Mouse (Mus musculus): Measurements from ENCODE around the gene D17H6S53E. TPM values are rescaled to one million over a fixed set of nuclear protein-coding genes. Genes with fewer than 3 reads are reported as not detected.

D17H6S53E gene
- polyA plus RNA-seq, 1 experiment from 2014 or later: 9.5 TPM

- no peak overlapping the region for H3K27ac ChIP-seq (replicated peaks)
These were observed 595 bp upstream of the D17H6S53E start for GRCm38 (mm10) chr17:35125578-35125977.

DNA sequence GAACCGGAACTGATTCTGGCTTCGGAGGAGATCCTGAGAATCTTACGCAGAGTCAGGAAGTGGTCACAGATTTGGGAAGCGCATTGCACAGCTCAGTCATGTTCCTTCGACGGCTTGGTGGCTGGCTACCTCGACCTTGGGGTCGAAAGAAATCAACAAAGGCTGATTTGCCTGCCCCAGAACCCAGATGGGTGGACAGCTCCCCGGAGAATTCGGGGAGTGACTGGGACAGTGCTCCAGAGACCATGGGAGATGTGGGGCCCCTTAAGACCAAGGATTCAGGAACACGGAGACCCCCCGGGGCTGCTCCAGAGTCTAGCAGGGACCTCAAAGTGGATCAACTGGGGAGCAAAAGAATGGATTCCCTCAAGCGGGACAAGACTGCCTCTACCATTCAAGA is 844 bp downstream of the D17H6S53E start:
- 71% methylated on average over 13 of the region's 13 CpGs for WGBS
- Histone ChIP-seq H3K27me3 (ENCODE audit: low read depth, poor library complexity, severe bottlenecking) (no peaks in the 10 kb centered on the region), H3K27ac (replicated peaks) (0 out of 2 replicates have a peak overlapping the region, but pooled peaks have one; percentile 92), H3K9me3 (replicated peaks) (no peaks in the 10 kb centered on the region), H3K36me3 (peaks cover 37% of the 10 kb centered on the region), H3K4me3 (peak overlapping the region; percentile 78), H3K4me1 (peaks cover 36% of the 10 kb centered on the region)
- DNase-seq (ENCODE audit: low spot score): no peak

More at GRCm38 (mm10) chr17:35125578-35125977, 595 bp upstream of the D17H6S53E start:
- WGBS: 36% methylated on average over 6 of the region's 6 CpGs
- no peaks in the 10 kb centered on the region for H3K27me3 ChIP-seq (ENCODE audit: low read depth, poor library complexity, severe bottlenecking)
- no peaks in the 10 kb centered on the region for H3K9me3 ChIP-seq (replicated peaks)
- peak overlapping the region; percentile 78 for H3K4me3 ChIP-seq
- H3K4me1 ChIP-seq: peaks cover 42% of the 10 kb centered on the region
- DNase-seq (ENCODE audit: low spot score): no peak
- H3K36me3 ChIP-seq: peaks cover 37% of the 10 kb centered on the region

- H3K4me1 ChIP-seq: peaks cover 29% of the 10 kb centered on the region
- H3K36me3 ChIP-seq: peaks cover 29% of the 10 kb centered on the region
- H3K27me3 ChIP-seq (ENCODE audit: low read depth, poor library complexity, severe bottlenecking): no peaks in the 10 kb centered on the region
- H3K27ac ChIP-seq (replicated peaks): no peak overlapping the region
- 76% methylated on average over 11 of the region's 11 CpGs for WGBS
- no peak for DNase-seq (ENCODE audit: low spot score)
- no peak overlapping the region for H3K4me3 ChIP-seq
- no peaks in the 10 kb centered on the region for H3K9me3 ChIP-seq (replicated peaks)
These were observed 2.8 kb downstream of the D17H6S53E start for GRCm38 (mm10) chr17:35128996-35129395.

- 90% methylated on average over 8 of the region's 8 CpGs for WGBS
- DNase-seq (ENCODE audit: low spot score): no peak
- Histone ChIP-seq H3K9me3 (replicated peaks) (no peaks in the 10 kb centered on the region), H3K27me3 (ENCODE audit: low read depth, poor library complexity, severe bottlenecking) (no peaks in the 10 kb centered on the region), H3K27ac (replicated peaks) (no peak overlapping the region), H3K4me3 (no peak overlapping the region), H3K4me1 (peaks cover 23% of the 10 kb centered on the region), H3K36me3 (peaks cover 18% of the 10 kb centered on the region)
These were observed 4.9 kb downstream of the D17H6S53E start for GRCm38 (mm10) chr17:35131038-35131437.

DNA sequence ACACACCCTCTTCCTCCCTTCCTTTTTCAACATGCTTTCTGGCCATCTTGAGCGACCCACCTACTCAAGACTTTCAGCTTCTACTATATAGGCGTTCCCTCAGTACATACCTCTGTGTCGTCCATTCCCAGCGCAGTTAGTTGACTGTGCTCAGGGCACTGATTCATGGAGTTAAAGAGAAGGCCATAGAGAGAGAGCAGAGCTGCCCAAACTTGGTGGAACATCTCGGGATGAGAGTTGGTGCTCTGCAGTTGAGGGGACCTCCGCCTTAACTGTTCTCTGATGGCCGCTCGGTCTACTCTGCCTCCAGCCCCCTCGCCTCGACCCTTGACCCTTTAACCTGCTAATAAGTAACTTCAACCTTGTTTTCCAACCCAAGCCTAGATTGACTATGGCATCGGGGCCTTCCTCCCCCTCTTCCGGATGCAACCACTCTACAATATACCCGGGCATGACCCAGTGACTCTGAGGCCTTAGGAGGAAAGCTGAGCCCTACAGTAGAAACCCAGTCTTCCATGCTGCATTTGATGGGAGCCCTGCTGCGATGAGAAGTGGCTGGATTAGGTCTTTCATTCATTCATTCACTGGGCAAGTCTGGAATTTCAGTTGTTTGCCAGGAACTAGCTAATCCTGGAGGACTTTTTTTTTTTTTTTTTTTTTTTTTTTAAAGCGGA is 5.5 kb downstream of the D17H6S53E start, which contains the start of gene Apom:
Apom (minus strand) TSS at position 551 of the 674 bp plus-strand sequence.
- Histone ChIP-seq H3K27me3 (ENCODE audit: low read depth, poor library complexity, severe bottlenecking) (no peaks in the 10 kb centered on the region), H3K27ac (replicated peaks) (no peak within 1 kb of the TSS), H3K36me3 (peaks cover 18% of the 10 kb centered on the region), H3K4me3 (peak within 1 kb of the TSS; percentile 21; the same call in 1 of the 2 replicates), H3K4me1 (peaks cover 23% of the 10 kb centered on the region), H3K9me3 (replicated peaks) (no peaks in the 10 kb centered on the region)
- WGBS: 82% methylated on average over 15 of the region's 15 CpGs
- no peak for DNase-seq (ENCODE audit: low spot score)

GRCm38 (mm10) chr17:35132174-35132560 is 6.0 kb downstream of the D17H6S53E start:
- peaks cover 18% of the 10 kb centered on the region for H3K36me3 ChIP-seq
- H3K9me3 ChIP-seq (replicated peaks): no peaks in the 10 kb centered on the region
- WGBS: 74% methylated on average over 3 of the region's 3 CpGs

GRCm38 (mm10) chr17:35133517-35133916 is 7.3 kb downstream of the D17H6S53E start:
- 93% methylated on average over 7 of the region's 7 CpGs for WGBS

More at GRCm38 (mm10) chr17:35132174-35132560, 6.0 kb downstream of the D17H6S53E start:
- DNase-seq (ENCODE audit: low spot score): no peak
- H3K27me3 ChIP-seq (ENCODE audit: low read depth, poor library complexity, severe bottlenecking): no peaks in the 10 kb centered on the region
- H3K4me1 ChIP-seq: peaks cover 23% of the 10 kb centered on the region
- H3K4me3 ChIP-seq: no peak overlapping the region
- H3K27ac ChIP-seq (replicated peaks): no peak overlapping the region

GRCm38 (mm10) chr17:35134801-35135590 is 8.8 kb downstream of the D17H6S53E start, which contains the start of gene Bag6:
Gene Bag6, plus strand, starts transcription at chr17:35135178.
- Histone ChIP-seq H3K4me3 (peak within 1 kb of the TSS; percentile 86), H3K27me3 (ENCODE audit: low read depth, poor library complexity, severe bottlenecking) (no peaks in the 10 kb centered on the region), H3K36me3 (peaks cover 34% of the 10 kb centered on the region), H3K9me3 (replicated peaks) (no peaks in the 10 kb centered on the region), H3K4me1 (peaks cover 23% of the 10 kb centered on the region), H3K27ac (replicated peaks) (peak within 1 kb of the TSS; percentile 99)
- WGBS: under 1% methylated on average over 66 of the region's 66 CpGs
- peak; percentile 93 for DNase-seq (ENCODE audit: low spot score)

More at GRCm38 (mm10) chr17:35133517-35133916, 7.3 kb downstream of the D17H6S53E start:
- H3K4me1 ChIP-seq: peaks cover 19% of the 10 kb centered on the region
- DNase-seq (ENCODE audit: low spot score): no peak
- no peaks in the 10 kb centered on the region for H3K27me3 ChIP-seq (ENCODE audit: low read depth, poor library complexity, severe bottlenecking)
- peak overlapping the region; percentile 8; the same call in 1 of the 2 replicates for H3K4me3 ChIP-seq
- H3K36me3 ChIP-seq: peaks cover 24% of the 10 kb centered on the region
- no peak overlapping the region for H3K27ac ChIP-seq (replicated peaks)
- H3K9me3 ChIP-seq (replicated peaks): no peaks in the 10 kb centered on the region

GRCm38 (mm10) chr17:35135591-35136320 is 9.6 kb downstream of the D17H6S53E start:
- Histone ChIP-seq H3K36me3 (peaks cover 39% of the 10 kb centered on the region), H3K27me3 (ENCODE audit: low read depth, poor library complexity, severe bottlenecking) (no peaks in the 10 kb centered on the region), H3K4me1 (peaks cover 23% of the 10 kb centered on the region), H3K9me3 (replicated peaks) (no peaks in the 10 kb centered on the region), H3K27ac (replicated peaks) (peak overlapping the region; percentile 99), H3K4me3 (peak overlapping the region; percentile 86)
- 1% methylated on average over 42 of the region's 43 CpGs for WGBS
- DNase-seq (ENCODE audit: low spot score): no peak

DNA sequence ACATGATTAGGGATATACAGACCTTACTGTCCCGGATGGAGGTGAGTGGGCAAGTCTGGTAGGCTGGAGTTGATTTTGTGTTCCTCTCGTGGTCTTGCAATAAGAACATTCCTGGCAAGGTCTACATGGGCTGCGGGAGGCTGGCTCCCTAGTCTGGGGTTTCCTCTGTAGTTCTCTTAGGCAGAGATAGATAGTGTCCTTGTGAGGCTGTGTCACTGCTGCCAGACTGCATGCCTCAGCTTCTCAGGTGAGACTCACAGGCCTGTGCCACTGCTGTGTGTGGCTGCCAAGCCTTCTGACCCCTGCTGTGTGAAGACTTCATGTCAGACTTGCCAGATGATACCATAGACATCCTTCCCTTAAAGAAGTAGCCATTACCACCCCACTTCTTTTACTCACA is 13.1 kb downstream of the D17H6S53E start:
- DNase-seq (ENCODE audit: low spot score): no peak
- no peaks in the 10 kb centered on the region for H3K27me3 ChIP-seq (ENCODE audit: low read depth, poor library complexity, severe bottlenecking)
- H3K27ac ChIP-seq (replicated peaks): no peak overlapping the region
- WGBS: 93% methylated on average over 3 of the region's 3 CpGs
- peaks cover 20% of the 10 kb centered on the region for H3K4me1 ChIP-seq
- H3K4me3 ChIP-seq: 0 out of 2 replicates have a peak overlapping the region, but pooled peaks have one; percentile 9
- peaks cover 70% of the 10 kb centered on the region for H3K36me3 ChIP-seq
- peaks cover 13% of the 10 kb centered on the region for H3K9me3 ChIP-seq (replicated peaks)

DNA sequence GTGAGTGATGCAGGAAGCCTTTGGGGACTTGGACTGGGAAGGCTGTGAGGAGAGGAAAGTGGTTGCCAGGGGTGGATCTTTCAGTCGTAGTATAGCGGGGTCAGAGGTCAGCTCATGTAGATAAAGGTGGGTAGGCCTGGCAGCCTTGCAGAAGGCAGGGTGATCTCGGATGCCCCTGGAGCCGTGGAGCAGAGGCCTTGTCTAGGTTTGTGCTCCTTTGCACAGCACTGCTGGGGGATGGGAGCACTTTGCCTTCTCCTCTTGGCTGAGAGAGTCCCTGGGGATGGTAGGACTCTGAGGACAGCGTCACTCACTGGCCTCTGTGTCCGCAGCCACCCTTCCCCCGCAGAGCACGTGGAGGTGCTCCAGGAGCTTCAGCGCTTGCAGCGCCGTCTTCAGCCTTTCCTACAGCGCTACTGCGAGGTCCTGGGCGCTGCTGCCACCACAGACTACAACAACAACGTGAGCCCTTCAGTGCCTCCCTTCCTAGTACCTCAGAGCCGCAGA is 14.4 kb downstream of the D17H6S53E start:
- no peak for DNase-seq (ENCODE audit: low spot score)
- WGBS: 85% methylated on average over 16 of the region's 16 CpGs
- H3K27me3 ChIP-seq (ENCODE audit: low read depth, poor library complexity, severe bottlenecking): no peaks in the 10 kb centered on the region
- peaks cover 83% of the 10 kb centered on the region for H3K36me3 ChIP-seq
- no peak overlapping the region for H3K4me3 ChIP-seq
- H3K9me3 ChIP-seq (replicated peaks): peaks cover 13% of the 10 kb centered on the region
- H3K27ac ChIP-seq (replicated peaks): no peak overlapping the region
- H3K4me1 ChIP-seq: peaks cover 20% of the 10 kb centered on the region

DNA sequence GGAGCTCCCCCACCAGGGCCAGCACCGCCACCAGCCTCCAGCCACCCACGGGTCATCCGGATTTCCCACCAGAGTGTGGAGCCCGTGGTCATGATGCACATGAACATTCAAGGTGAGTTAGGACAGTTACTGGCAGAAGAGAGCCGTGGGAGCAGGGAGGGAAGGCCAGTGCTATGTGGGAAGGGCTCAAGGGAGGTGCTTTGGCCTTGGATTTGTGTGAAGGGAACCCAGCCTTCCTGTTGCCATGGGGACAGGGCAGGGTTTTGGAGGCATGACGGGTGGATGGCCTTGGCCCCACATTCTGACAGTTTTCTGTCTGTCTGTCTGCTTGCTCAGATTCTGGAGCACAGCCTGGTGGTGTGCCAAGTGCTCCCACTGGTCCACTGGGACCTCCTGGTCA is 15.8 kb downstream of the D17H6S53E start:
- Histone ChIP-seq H3K27ac (replicated peaks) (no peak overlapping the region), H3K4me3 (no peak overlapping the region), H3K9me3 (replicated peaks) (peaks cover 13% of the 10 kb centered on the region), H3K4me1 (peaks cover 10% of the 10 kb centered on the region), H3K36me3 (peaks cover 97% of the 10 kb centered on the region), H3K27me3 (ENCODE audit: low read depth, poor library complexity, severe bottlenecking) (no peaks in the 10 kb centered on the region)
- no peak for DNase-seq (ENCODE audit: low spot score)
- 89% methylated on average over 6 of the region's 6 CpGs for WGBS
